Mouse (Mus musculus) hindbrain, embryonic 16.5 days (tissue): ENCODE data around the gene Ckap4. TPM values are rescaled to one million over a fixed set of nuclear protein-coding genes. Genes with fewer than 3 reads are reported as not detected.

Experiments used
- ATAC-seq: fragments of 200-750 bp; cut with Nextera tagmentation; 2 replicates; pipeline ENCODE4 v1.8.0; 2017; ENCODE audit warnings: moderate TSS enrichment, moderate library complexity
- H3K27ac ChIP-seq: fragments of 300-500 bp; sonication (generic); 2 replicates; pipeline ENCODE4 v1.5.1; 2014; ENCODE audit warnings: low read depth, mild to moderate bottlenecking, control low read depth, low read length, moderate library complexity
- H3K27me3 ChIP-seq: fragments of 300-500 bp; sonication (generic); replicated peaks from 2 replicates; pipeline ENCODE4 v1.6.1; 2014; ENCODE audit warnings: low read length; ENCODE audit not compliant: control insufficient read depth, insufficient read depth
- H3K36me3 ChIP-seq: fragments of 300-500 bp; sonication (generic); 2 replicates; pipeline ENCODE4 v1.6.1; 2014; ENCODE audit warnings: mild to moderate bottlenecking, low read length, moderate library complexity, mixed read lengths; ENCODE audit not compliant: control insufficient read depth, insufficient read depth
- H3K4me1 ChIP-seq: fragments of 300-500 bp; sonication (generic); 2 replicates; pipeline ENCODE4 v1.6.1; 2014; ENCODE audit warnings: low read depth, low read length; ENCODE audit not compliant: control insufficient read depth, insufficient read depth
- H3K4me2 ChIP-seq: fragments of 300-500 bp; sonication (generic); 2 replicates; pipeline ENCODE4 v1.6.1; 2014; ENCODE audit warnings: mild to moderate bottlenecking, low read length, control low read depth, moderate library complexity
- H3K4me3 ChIP-seq: fragments of 300-500 bp; sonication (generic); 2 replicates; pipeline ENCODE4 v1.5.1; 2014; ENCODE audit warnings: mild to moderate bottlenecking, low read length, control low read depth, moderate library complexity
- H3K9ac ChIP-seq: fragments of 300-500 bp; sonication (generic); 2 replicates; pipeline ENCODE4 v1.6.1; 2014; ENCODE audit warnings: low read depth, mild to moderate bottlenecking, control low read depth, low read length, moderate library complexity
- H3K9me3 ChIP-seq: fragments of 300-500 bp; sonication (generic); 2 replicates; pipeline ENCODE4 v1.6.1; 2014; ENCODE audit warnings: mild to moderate bottlenecking, low read length, moderate library complexity; ENCODE audit not compliant: control insufficient read depth
- WGBS: fragments of 180-500 bp; shearing (Covaris S2); extraction: QIAGEN DNeasy Blood & Tissue Kit; methylation state at CpG from one replicate; pipeline ENCODE4 v1.1.7; 2014; 5-methylcytosine and 5-hydroxymethylcytosine counted together
- polyA plus RNA-seq: library from polyadenylated mRNA; unstranded; fragments of >200 nt; fragmentation: Nextera tagmentation; extraction: Ambion mirVana; gene quantifications from 2 replicates; pipeline ENCODE4 v1.2.1, GENCODE M21; 2015

Gene Ckap4
- polyA plus RNA-seq, 1 experiment from 2014 or later, result 24.2 TPM

DNA sequence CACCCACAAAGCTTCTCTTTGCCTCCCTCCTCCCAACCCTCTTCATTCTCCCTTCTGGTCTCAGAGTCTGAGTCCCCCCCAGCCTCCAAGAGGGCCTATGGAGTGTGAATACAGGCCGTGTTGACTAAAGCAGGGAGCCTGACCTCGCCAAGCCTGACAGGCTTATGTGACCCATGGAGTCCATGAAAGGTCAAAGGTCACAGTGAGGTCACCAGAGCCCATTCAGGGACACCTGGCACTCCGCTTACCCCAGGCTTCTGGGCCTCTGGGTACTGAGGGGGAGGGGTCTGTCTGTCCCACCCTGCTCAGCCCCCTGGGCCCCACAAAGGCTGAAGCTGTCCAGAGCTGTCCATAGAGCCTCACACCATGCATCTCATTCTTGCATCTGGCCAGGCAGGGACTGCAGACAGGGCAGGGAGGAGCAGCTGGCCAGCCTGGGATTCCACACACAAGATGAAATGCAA, 56.2 kb downstream of the Ckap4 start:
- Histone ChIP-seq H3K36me3 (no peaks in the 10 kb centered on the region), H3K27ac (no peak overlapping the region), H3K4me1 (peaks cover 3% of the 10 kb centered on the region; the same call in 1 of the 2 replicates), H3K9me3 (no peaks in the 10 kb centered on the region), H3K4me3 (no peak overlapping the region), H3K9ac (no peak overlapping the region), H3K4me2 (no peak overlapping the region), H3K27me3 (no peaks in the 10 kb centered on the region)
- 11% methylated on average over 3 of the region's 3 CpGs for WGBS
- ATAC-seq, result no peak

DNA sequence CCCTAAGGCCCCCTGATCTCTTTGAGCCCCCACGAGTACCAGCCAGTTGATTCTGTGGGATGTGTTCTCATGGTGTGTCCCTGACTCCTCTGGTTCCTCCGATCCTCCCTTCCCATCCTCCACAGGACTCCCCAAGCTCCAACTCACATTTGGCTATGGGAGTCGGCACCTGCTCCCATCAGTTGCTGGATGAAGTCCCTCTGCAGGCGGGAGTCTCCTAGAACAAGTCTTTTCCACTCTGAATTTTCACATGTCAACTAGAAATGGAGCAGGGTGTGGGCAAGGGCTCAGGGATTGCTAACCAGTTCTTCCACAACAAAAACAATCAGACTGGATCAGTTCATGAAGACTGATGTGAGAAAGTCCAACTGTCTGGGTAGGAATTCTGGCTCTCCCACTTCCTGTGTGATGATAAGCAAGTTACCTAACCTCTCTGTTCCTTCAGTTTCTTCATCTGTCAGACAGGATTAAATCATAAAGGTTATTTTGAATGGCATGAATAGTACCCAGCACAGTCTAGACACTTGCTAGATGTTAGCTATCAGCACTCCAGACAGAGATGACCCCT, 56.7 kb downstream of the Ckap4 start:
- Histone ChIP-seq H3K4me1 (peaks cover 3% of the 10 kb centered on the region; the same call in 1 of the 2 replicates), H3K4me2 (no peak overlapping the region), H3K4me3 (no peak overlapping the region), H3K27me3 (no peaks in the 10 kb centered on the region), H3K9me3 (no peaks in the 10 kb centered on the region), H3K9ac (no peak overlapping the region), H3K27ac (no peak overlapping the region), H3K36me3 (no peaks in the 10 kb centered on the region)
- 39% methylated on average over 4 of the region's 4 CpGs for WGBS
- ATAC-seq, result no peak

Other genes starting within 250 kb of the Ckap4 start
- 4.7 and 5.4 TPM in 2 replicates for gene Nuak1, start 93.5 kb downstream of the Ckap4 start, polyA plus RNA-seq
- 21.8 and 24.6 TPM in 2 replicates for gene Tcp11l2, start 42.6 kb upstream of the Ckap4 start, polyA plus RNA-seq
- 13.1 and 14.4 TPM in 2 replicates for gene Polr3b, start 88.2 kb upstream of the Ckap4 start, polyA plus RNA-seq
- gene Rfx4, start 222.0 kb upstream of the Ckap4 start, polyA plus RNA-seq, result 16.1 and 22.1 TPM in 2 replicates